Comparison of ENCODE assay signal across 8 mouse cellular contexts in genomic region chr7:113206644-113207470, GRCm38 (mm10). TPM values are rescaled to one million over a fixed set of nuclear protein-coding genes. Genes with fewer than 3 reads are reported as not detected.
DNase-seq lines count a peak whose midpoint lies in the region; ATAC-seq lines count a peak whose summit lies in the region.

Arntl (plus strand) TSS chr7:113207465.

- DNase-seq in adrenal gland, adult (ENCODE audit: inconsistent age in 2 of 2, low spot score in 1 of 2): peak; percentile 97 to 98
- DNase-seq in embryo, embryonic 10 days (ENCODE audit: low spot score): peak; percentile 99
- peak; percentile 91 for DNase-seq in gastrocnemius, postnatal 10 days
- peak; percentile 98 for DNase-seq in induced T-regulatory cell, adult 2 months (ENCODE audit: low read depth)
- DNase-seq in left cerebral cortex, adult 9 months (ENCODE audit: low spot score in 2 of 2): peak; percentile 98
- peak; percentile 93 for DNase-seq in right cerebral cortex, postnatal 14 days
- DNase-seq in yolk sac, embryonic 10.5 days (ENCODE audit: low spot score): peak; percentile 99

- ATAC-seq in megakaryocyte progenitor cell, adult 5-6 weeks (replicated peaks; ENCODE audit: poor library complexity): peak; percentile 91

RNA-seq across cellular contexts. Expression of gene Arntl, which starts in this region (rescaled TPM):
- 10 to 100 TPM in 1 of 2 experiments, 1 to 10 TPM in 1; 9.4 to 11.4 TPM for total RNA-seq in gastrocnemius, postnatal 10 days (2021)
- total RNA-seq in megakaryocyte progenitor cell, adult 5-6 weeks (2015): 7.0 and 10.0 TPM in 2 replicates
- total RNA-seq in megakaryocyte progenitor cell, adult 5-6 weeks (2017): 10.9 and 11.4 TPM in 2 replicates

Comparison
In these comparisons a context has a peak if more than half of its experiments do, and no peak if none do; other contexts are left out.
1. Peak in every context shown above with its lines: DNase-seq and ATAC-seq.